Mouse (Mus musculus) CD4-positive helper T cell, adult 2 months (primary cell): ENCODE data around the gene Amn1.

ENCODE experiments used
- DNase-seq: peaks from one replicate; pipeline ENCODE4 v3.0.0-alpha.2; 2012; ENCODE audit warnings: low read depth, missing footprints, low spot score

The Amn1 gene

GRCm38 (mm10) chr6:149116992-149117391, 71.5 kb downstream of the Amn1 start:
- DNase-seq, result no peak

- DNase-seq, result no peak
Measured at GRCm38 (mm10) chr6:149108909-149109308, 79.6 kb downstream of the Amn1 start.

- no peak for DNase-seq
Measured at GRCm38 (mm10) chr6:149107615-149108014, 80.9 kb downstream of the Amn1 start.
